Mouse (Mus musculus) embryonic facial prominence, embryonic 11.5 days (tissue): ENCODE measurements around the gene Ccl9. TPM values are rescaled to one million over a fixed set of nuclear protein-coding genes. Genes with fewer than 3 reads are reported as not detected.

Experiments
- ATAC-seq: fragments of 200-750 bp; cut with Nextera tagmentation; replicated peaks from 2 replicates; pipeline ENCODE4 v1.8.0; 2017; ENCODE audit warnings: low read depth; ENCODE audit not compliant: insufficient number of reproducible peaks, low FRiP score, low TSS enrichment
- DNase-seq: peaks from one replicate; pipeline ENCODE4 v3.0.0-alpha.2; 2015; ENCODE audit warnings: low spot score
- H3K27ac ChIP-seq: fragments of 300-500 bp; sonication (generic); replicated peaks from 2 replicates; pipeline ENCODE4 v1.5.1; 2014; ENCODE audit warnings: mild to moderate bottlenecking, low read depth, low read length, control low read depth
- H3K27me3 ChIP-seq: fragments of 300-500 bp; sonication (generic); 2 replicates; pipeline ENCODE4 v1.6.1; 2014; ENCODE audit warnings: mild to moderate bottlenecking, low read length, moderate library complexity, mixed read lengths; ENCODE audit not compliant: control insufficient read depth, insufficient read depth
- H3K36me3 ChIP-seq: fragments of 300-500 bp; sonication (generic); replicated peaks from 2 replicates; pipeline ENCODE4 v1.6.1; 2014; ENCODE audit warnings: low read depth, mild to moderate bottlenecking, low read length, moderate library complexity, mixed read lengths; ENCODE audit not compliant: control insufficient read depth, insufficient read depth
- H3K4me1 ChIP-seq: fragments of 300-500 bp; sonication (generic); 2 replicates; pipeline ENCODE4 v1.6.1; 2014; ENCODE audit warnings: low read length, mixed read lengths; ENCODE audit not compliant: control insufficient read depth, insufficient read depth
- H3K4me2 ChIP-seq: fragments of 300-500 bp; sonication (generic); 2 replicates; pipeline ENCODE4 v1.6.1; 2014; ENCODE audit warnings: low read depth, mild to moderate bottlenecking, control low read depth, low read length, moderate library complexity
- H3K4me3 ChIP-seq: fragments of 300-500 bp; sonication (generic); 2 replicates; pipeline ENCODE4 v1.5.1; 2014; ENCODE audit warnings: low read depth, low read length, control low read depth
- H3K9ac ChIP-seq: fragments of 300-500 bp; sonication (generic); replicated peaks from 2 replicates; pipeline ENCODE4 v1.6.1; 2014; ENCODE audit warnings: mild to moderate bottlenecking, control low read depth, low read length
- H3K9me3 ChIP-seq: fragments of 300-500 bp; sonication (generic); replicated peaks from 2 replicates; pipeline ENCODE4 v1.6.1; 2016; ENCODE audit warnings: mild to moderate bottlenecking, low read length, inconsistent platforms, mixed read lengths; ENCODE audit not compliant: control insufficient read depth
- whole genome bisulfite sequencing: fragments of 180-500 bp; shearing (Covaris S2); extraction: QIAGEN DNeasy Blood & Tissue Kit; methylation state at CpG from one replicate; pipeline ENCODE4 v1.1.7; 2014; 5-methylcytosine and 5-hydroxymethylcytosine counted together
- polyA plus RNA-seq: library from polyadenylated mRNA; unstranded; fragments of >200 nt; fragmentation: Nextera tagmentation; extraction: Ambion mirVana; gene quantifications from 2 replicates; pipeline ENCODE4 v1.2.1, GENCODE M21; 2014

Gene Ccl9
- polyA plus RNA-seq, 1 experiment from 2014 or later = 1.2 TPM

- no peak for ATAC-seq
- no peaks in the 10 kb centered on the region for H3K27me3 ChIP-seq
- H3K4me3 ChIP-seq = no peak within 1 kb of the TSS
- no peak for DNase-seq
- H3K9me3 ChIP-seq = no peaks in the 10 kb centered on the region
- H3K4me1 ChIP-seq = no peaks in the 10 kb centered on the region
- H3K9ac ChIP-seq = no peak within 1 kb of the TSS
- H3K4me2 ChIP-seq = no peak within 1 kb of the TSS
- no peaks in the 10 kb centered on the region for H3K36me3 ChIP-seq
- WGBS = 30% methylated on average over 2 of the region's 2 CpGs
- no peak within 1 kb of the TSS for H3K27ac ChIP-seq
Measured at GRCm38 (mm10) chr11:83592853-83593252, 14.4 kb upstream of the Ccl9 start, which contains the start of gene Ccl6. Ccl6 (minus strand) TSS chr11:83593087.

DNA sequence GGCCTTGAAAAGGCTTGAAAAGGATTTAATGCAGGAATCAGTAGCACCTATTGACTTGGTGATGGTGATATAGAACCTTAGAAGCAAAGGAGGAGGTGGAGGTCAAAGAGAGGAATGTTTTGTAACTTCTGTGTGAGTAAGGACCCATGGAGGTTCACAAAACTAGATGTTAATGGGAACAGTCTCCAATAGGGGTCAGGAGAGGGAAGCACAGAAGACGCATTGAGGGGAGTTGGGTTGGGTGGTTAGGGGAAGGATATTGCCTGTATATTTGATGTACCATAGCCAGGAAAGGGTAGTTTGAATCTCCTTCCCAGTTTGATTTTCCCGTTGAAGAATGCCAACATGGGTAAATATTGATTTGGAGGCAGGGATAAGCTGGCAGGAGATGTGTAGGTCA is 5.8 kb upstream of the Ccl9 start:
- Histone ChIP-seq H3K9ac (no peak overlapping the region), H3K27me3 (no peaks in the 10 kb centered on the region), H3K36me3 (no peaks in the 10 kb centered on the region), H3K4me2 (no peak overlapping the region), H3K4me1 (no peaks in the 10 kb centered on the region), H3K27ac (no peak overlapping the region), H3K4me3 (no peak overlapping the region), H3K9me3 (no peaks in the 10 kb centered on the region)
- WGBS = 90% methylated on average over 2 of the region's 2 CpGs
- DNase-seq (no peak), ATAC-seq (no peak)

GRCm38 (mm10) chr11:83583450-83583754 is 5.0 kb upstream of the Ccl9 start:
- Histone ChIP-seq H3K27me3 (no peaks in the 10 kb centered on the region), H3K4me2 (no peak overlapping the region), H3K9ac (no peak overlapping the region), H3K9me3 (no peaks in the 10 kb centered on the region), H3K36me3 (no peaks in the 10 kb centered on the region), H3K4me1 (no peaks in the 10 kb centered on the region), H3K27ac (no peak overlapping the region), H3K4me3 (no peak overlapping the region)
- ATAC-seq (no peak), DNase-seq (no peak)

DNA sequence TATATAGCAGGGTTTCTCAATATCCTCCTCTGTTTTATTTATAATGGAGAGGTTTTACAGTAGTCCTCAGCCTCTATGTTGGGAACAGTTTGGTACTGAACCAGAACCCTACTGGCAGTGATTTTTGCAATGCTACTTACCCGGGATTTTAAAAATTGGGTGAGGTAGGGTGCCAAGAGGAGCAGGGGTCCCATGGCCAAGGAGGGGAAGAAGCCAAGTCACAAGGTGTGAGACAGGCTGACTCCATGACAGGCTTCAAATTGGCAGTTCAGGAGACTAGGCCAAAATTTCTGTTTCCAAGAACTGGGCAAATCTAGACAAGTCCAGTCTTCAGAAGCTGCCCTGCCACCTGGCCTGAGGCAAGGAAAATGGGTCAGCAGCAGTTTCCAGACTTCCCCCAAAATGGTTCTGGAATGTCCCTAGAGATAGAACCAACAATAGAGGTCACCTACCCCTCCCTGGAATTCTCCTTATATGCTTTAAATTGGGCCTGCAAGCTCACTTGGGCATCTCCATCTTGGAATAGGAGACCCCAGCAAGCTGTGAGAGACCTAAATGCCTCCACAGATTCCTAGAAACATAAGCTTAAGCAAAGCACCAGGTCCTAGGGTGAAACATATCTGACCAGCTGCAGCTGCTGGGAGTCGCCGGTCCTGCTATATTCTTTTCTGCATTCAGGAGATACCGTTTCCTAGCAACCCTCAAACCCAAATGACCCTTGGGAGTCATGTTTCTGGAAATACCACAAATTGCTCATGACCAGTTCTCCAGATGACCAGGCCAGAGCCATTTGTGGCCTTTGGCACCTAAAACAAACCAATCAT is 4.4 kb upstream of the Ccl9 start:
- Histone ChIP-seq H3K36me3 (no peaks in the 10 kb centered on the region), H3K9me3 (no peaks in the 10 kb centered on the region), H3K4me3 (no peak overlapping the region), H3K27me3 (no peaks in the 10 kb centered on the region), H3K4me1 (no peaks in the 10 kb centered on the region), H3K9ac (no peak overlapping the region), H3K27ac (no peak overlapping the region), H3K4me2 (no peak overlapping the region)
- 49% methylated on average over 4 of the region's 4 CpGs for WGBS
- DNase-seq = no peak
- no peak for ATAC-seq

GRCm38 (mm10) chr11:83581626-83582610 is 3.5 kb upstream of the Ccl9 start:
- Histone ChIP-seq H3K4me3 (no peak overlapping the region), H3K27me3 (no peaks in the 10 kb centered on the region), H3K4me2 (no peak overlapping the region), H3K4me1 (no peaks in the 10 kb centered on the region), H3K9ac (no peak overlapping the region), H3K9me3 (no peaks in the 10 kb centered on the region), H3K27ac (no peak overlapping the region), H3K36me3 (no peaks in the 10 kb centered on the region)
- ATAC-seq (no peak), DNase-seq (no peak)
- WGBS = 75% methylated on average over 4 of the region's 4 CpGs

GRCm38 (mm10) chr11:83580699-83581232 is 2.3 kb upstream of the Ccl9 start:
- Histone ChIP-seq H3K36me3 (no peaks in the 10 kb centered on the region), H3K4me3 (no peak overlapping the region), H3K9ac (no peak overlapping the region), H3K9me3 (no peaks in the 10 kb centered on the region), H3K4me2 (no peak overlapping the region), H3K4me1 (no peaks in the 10 kb centered on the region), H3K27me3 (no peaks in the 10 kb centered on the region), H3K27ac (no peak overlapping the region)
- no peak for DNase-seq
- no peak for ATAC-seq
- 69% methylated on average over 1 of the region's 1 CpGs for WGBS

- Histone ChIP-seq H3K9ac (no peak overlapping the region), H3K36me3 (no peaks in the 10 kb centered on the region), H3K4me1 (no peaks in the 10 kb centered on the region), H3K27me3 (no peaks in the 10 kb centered on the region), H3K9me3 (no peaks in the 10 kb centered on the region), H3K27ac (no peak overlapping the region), H3K4me3 (no peak overlapping the region), H3K4me2 (no peak overlapping the region)
- ATAC-seq (no peak), DNase-seq (no peak)
- WGBS = 82% methylated on average over 3 of the region's 3 CpGs
Measured at GRCm38 (mm10) chr11:83578999-83579398, 563 bp upstream of the Ccl9 start.
